Mouse (Mus musculus) thymus, adult 2 months (tissue): ENCODE data around the gene Lgals4. TPM values are rescaled to one million over a fixed set of nuclear protein-coding genes. Genes with fewer than 3 reads are reported as not detected.
"Not testable (repeated sequence)": the region's sequence is repeated elsewhere in the genome, so short reads cannot be mapped to it uniquely, and the experiment has no call there.

ENCODE experiments used
- DNase-seq: peaks from one replicate; pipeline ENCODE4 v3.0.0; 2021
- H3K27ac ChIP-seq: fragments of 200-500 bp; 2 replicates; pipeline ENCODE4 v1.5.1; 2012; ENCODE audit warnings: low read length, control low read depth; ENCODE audit not compliant: control insufficient read depth, insufficient read depth
- H3K27me3 ChIP-seq: fragments of 200-500 bp; 2 replicates; pipeline ENCODE4 v1.6.1; 2012; ENCODE audit warnings: mild to moderate bottlenecking, low read length, moderate library complexity, mixed read lengths; ENCODE audit not compliant: control insufficient read depth, insufficient read depth
- H3K36me3 ChIP-seq: fragments of 200-500 bp; 2 replicates; pipeline ENCODE4 v1.6.1; 2012; ENCODE audit warnings: mild to moderate bottlenecking, low read length, moderate library complexity; ENCODE audit not compliant: control insufficient read depth, insufficient read depth
- H3K4me1 ChIP-seq: fragments of 200-500 bp; replicated peaks from 2 replicates; pipeline ENCODE4 v1.6.1; 2012; ENCODE audit warnings: low read length; ENCODE audit not compliant: control insufficient read depth, insufficient read depth
- H3K4me3 ChIP-seq: fragments of 200-500 bp; 2 replicates; pipeline ENCODE4 v1.5.1; 2012; ENCODE audit warnings: mild to moderate bottlenecking, low read length, control low read depth, moderate library complexity; ENCODE audit not compliant: control insufficient read depth, insufficient read depth
- CTCF ChIP-seq: fragments of 200-500 bp; IDR thresholded peaks from 2 replicates; pipeline ENCODE4 v1.5.1; 2012; ENCODE audit warnings: mild to moderate bottlenecking, control low read depth, low read length, moderate library complexity, borderline replicate concordance; ENCODE audit not compliant: control insufficient read depth, poor library complexity, insufficient read depth; ENCODE audit errors: extremely low read depth
- POLR2A ChIP-seq: fragments of 200-500 bp; IDR thresholded peaks from 2 replicates; pipeline ENCODE4 v1.6.1; 2012; ENCODE audit warnings: mild to moderate bottlenecking, low read length, control low read depth, moderate library complexity; ENCODE audit not compliant: control insufficient read depth, poor library complexity, insufficient read depth; ENCODE audit errors: extremely low read depth
- WGBS: fragments of 180-500 bp; shearing (Covaris S2); methylation state at CpG from one replicate; pipeline ENCODE4 v1.1.7; 2018; 5-methylcytosine and 5-hydroxymethylcytosine counted together
- polyA plus RNA-seq: library from polyadenylated mRNA; depleted of rRNA; stranded (reverse); fragments of >200 nt; gene quantifications from 2 replicates; pipeline ENCODE4 v1.2.3, GENCODE M21; 2012

The Lgals4 gene
- polyA plus RNA-seq, 1 experiment: 29.7 TPM

DNA sequence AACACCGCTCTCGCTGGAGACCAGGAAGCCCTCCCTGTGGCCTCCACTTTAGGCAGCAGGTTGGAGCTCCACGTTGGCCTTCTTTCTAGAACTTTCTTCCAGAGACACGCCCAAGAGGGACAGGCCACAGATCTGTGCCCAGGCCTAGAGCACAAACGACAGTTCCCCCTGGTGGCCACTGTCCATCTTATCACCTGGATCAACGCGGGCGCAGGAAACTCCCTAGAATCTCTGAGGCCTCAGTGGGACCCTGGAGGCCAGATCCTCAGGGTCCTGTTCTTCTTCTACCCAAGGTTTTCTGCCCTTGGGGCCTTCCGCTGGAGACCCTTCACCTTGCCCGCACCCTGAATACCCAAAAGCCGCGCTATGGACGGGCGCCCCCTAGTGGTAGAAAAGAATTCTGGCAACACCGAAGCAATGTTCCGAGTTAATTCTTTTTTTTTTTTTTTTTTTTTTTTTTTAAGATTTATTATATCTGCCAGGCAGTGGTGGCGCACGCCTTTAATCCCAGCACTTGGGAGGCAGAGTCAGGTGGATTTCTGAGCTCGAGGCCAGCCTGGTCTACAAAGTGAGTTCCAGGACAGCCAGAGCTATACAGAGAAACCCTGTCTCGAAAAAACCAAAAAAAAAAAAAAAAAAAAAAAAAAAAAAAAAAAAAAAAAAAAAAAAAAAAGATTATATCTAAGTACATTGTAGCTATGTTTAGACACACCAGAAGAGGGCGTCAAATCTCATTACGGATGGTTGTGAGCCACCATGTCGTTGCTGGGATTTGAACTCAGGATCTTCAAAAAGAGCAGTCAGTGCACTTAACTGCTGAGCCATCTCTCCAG, 34.1 kb downstream of the Lgals4 start:
- H3K36me3 ChIP-seq, H3K27me3 ChIP-seq, H3K27ac ChIP-seq: not testable (repeated sequence)
- TF ChIP-seq CTCF: peak; percentile 99
- DNase-seq: peak; percentile 80
- peaks cover 37% of the 10 kb centered on the region for H3K4me1 ChIP-seq
- WGBS: 19% methylated on average over 23 of the region's 23 CpGs
- peak overlapping the region; percentile 13; the same call in 1 of the 2 replicates for H3K4me3 ChIP-seq

DNA sequence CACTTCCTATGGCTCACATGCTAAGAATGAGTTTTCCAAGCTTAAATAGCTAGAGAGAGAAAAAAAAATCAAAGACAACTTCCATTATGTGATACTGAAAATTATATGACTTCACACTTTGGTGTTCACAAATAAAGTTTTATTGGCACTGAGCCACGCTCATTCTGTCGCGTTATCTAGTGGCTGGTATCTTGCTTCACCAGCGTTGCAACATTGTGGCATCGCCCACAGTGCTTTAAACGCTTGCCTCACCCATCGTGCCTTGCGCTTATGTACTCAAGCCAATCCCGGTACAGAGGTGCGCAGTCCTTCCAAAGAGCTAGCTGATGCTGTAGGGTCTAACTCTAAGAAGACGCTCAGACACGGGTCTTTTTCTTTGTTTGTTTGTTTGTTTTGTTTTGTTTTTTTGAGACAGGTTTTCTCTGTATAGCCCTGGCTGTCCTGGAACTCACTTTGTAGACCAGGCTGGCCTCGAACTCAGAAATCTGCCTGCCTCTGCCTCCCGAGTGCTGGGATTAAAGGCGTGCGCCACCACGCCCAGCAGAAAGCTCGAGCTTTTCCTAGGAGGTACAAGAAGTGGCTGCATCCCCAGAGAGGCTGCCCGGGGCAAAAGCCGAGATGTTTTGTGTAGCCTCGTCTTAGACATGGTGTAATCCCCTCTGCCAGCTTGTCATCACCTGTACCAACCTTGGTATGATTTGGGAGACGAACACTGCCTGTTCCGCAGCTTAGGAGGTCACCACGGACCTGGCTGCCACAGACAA, 37.4 kb downstream of the Lgals4 start:
- 91% methylated on average over 24 of the region's 24 CpGs for WGBS
- DNase-seq: no peak

DNA sequence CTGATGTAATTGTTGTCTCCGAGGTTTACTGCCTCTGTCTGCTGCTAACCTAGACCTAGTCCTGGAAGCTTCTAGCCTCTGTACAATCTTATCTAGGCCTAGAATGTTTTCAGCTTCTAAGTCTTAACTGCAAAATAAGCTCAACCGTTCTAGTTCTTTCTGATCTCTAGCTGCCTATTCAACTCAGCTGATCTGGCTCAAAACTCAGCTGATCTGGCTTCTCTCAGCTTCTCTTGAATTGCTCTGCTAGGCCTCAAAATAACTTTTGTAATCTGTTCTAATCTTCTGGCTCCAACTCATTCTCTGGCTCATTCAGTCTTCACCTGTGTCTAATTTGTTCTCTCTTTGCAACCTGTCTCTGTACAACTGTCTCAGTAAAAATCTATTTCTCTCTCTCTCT, 40.9 kb downstream of the Lgals4 start:
- Histone ChIP-seq H3K27me3 (no peaks in the 10 kb centered on the region), H3K36me3 (no peaks in the 10 kb centered on the region), H3K4me1 (peaks cover 2% of the 10 kb centered on the region), H3K27ac (no peak overlapping the region), H3K4me3 (no peak overlapping the region)
- WGBS: 90% methylated on average over 2 of the region's 2 CpGs
- TF ChIP-seq POLR2A (no peak), CTCF (no peak)
- DNase-seq: no peak

More for the DNA sequence above, 37.4 kb downstream of the Lgals4 start:
- Histone ChIP-seq H3K27me3 (no peaks in the 10 kb centered on the region), H3K36me3 (no peaks in the 10 kb centered on the region), H3K27ac (no peak overlapping the region), H3K4me3 (no peak overlapping the region), H3K4me1 (peaks cover 16% of the 10 kb centered on the region)
- TF ChIP-seq CTCF (no peak), POLR2A (no peak)

DNA sequence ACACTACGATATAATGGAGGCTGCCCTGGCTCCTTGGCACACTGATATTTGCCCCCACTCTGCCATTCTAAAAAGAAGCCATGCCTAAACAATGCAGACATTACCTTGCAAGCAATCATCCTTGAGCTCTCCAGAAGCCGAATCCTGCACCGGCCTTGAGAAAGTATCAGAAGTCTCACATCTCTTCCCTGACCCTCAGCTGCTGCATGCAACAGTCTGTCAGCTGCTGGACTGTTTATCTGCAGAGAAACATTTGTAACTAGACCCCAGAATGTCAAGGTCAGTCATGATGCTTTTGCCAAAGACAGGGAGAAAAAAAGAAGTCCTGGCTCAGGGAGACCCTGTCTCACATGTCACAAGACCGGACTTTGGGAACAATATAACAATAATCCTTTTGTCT, 42.4 kb downstream of the Lgals4 start:
- no peak for DNase-seq
- peaks cover 10% of the 10 kb centered on the region for H3K4me1 ChIP-seq
- 88% methylated on average over 4 of the region's 4 CpGs for WGBS
- no peak overlapping the region for H3K27ac ChIP-seq
- H3K4me3 ChIP-seq: no peak overlapping the region
- TF ChIP-seq POLR2A (no peak), CTCF (no peak)
- no peaks in the 10 kb centered on the region for H3K27me3 ChIP-seq
- H3K36me3 ChIP-seq: no peaks in the 10 kb centered on the region

DNA sequence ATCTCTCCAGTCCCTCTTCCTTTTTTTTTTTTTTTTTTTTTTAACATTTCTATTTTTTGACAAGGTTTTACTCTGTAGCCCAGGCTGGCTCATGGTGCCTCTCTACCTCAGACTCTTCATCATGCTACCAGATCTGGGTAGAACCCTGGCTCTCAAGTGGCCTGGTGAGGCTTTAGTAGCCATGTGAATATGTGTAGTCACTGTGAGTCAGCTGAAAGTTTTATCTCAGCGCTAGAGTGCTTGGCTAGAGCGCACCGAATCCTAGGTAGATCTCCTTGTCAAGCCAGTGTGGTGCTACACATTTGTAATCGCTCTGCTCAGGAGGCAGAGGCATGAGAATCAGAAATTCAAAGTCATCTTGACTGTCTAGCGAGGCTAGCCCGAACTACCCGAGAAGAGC, 43.5 kb downstream of the Lgals4 start:
- TF ChIP-seq CTCF (no peak), POLR2A (no peak)
- Histone ChIP-seq H3K4me1 (peaks cover 18% of the 10 kb centered on the region), H3K4me3 (no peak overlapping the region), H3K27me3 (no peaks in the 10 kb centered on the region), H3K36me3 (no peaks in the 10 kb centered on the region), H3K27ac (no peak overlapping the region)
- DNase-seq: no peak
- 90% methylated on average over 7 of the region's 7 CpGs for WGBS

DNA sequence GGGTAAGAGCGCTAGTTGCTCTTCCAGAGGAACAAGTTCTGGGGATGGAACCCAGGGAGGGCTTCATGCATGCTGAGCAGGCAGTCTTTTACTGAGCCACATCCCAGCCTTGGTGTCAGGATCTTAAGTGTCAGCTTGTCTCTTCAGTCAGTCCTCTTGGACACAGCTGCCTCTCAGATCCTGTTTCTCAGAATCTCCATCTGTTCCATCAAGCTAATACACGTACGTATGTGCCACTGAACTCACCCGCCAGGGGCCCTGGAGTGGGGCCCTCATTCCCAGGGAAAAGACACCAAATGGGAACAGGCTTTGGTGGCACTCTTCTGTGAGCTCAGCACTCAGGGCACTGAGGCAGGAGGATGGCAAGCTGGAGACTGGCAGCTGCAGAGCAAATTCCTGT, 44.2 kb downstream of the Lgals4 start:
- Histone ChIP-seq H3K27me3 (no peaks in the 10 kb centered on the region), H3K36me3 (no peaks in the 10 kb centered on the region), H3K4me3 (no peak overlapping the region), H3K4me1 (peaks cover 18% of the 10 kb centered on the region), H3K27ac (no peak overlapping the region)
- 96% methylated on average over 4 of the region's 4 CpGs for WGBS
- TF ChIP-seq POLR2A (no peak), CTCF (no peak)
- DNase-seq: no peak
